Mouse (Mus musculus) left cerebral cortex, postnatal 36 days (tissue): ENCODE measurements around the gene Thbs1. TPM values are rescaled to one million over a fixed set of nuclear protein-coding genes. Genes with fewer than 3 reads are reported as not detected.
A peak's percentile ranks its signal among the peaks of the same experiment; 100 is the strongest.

Experiments
- DNase-seq, 2 experiments: peaks; one replicate each; pipeline ENCODE4 v3.0.0; 2021 to 2022; ENCODE audit warnings: low spot score in 2 of 2, mixed read lengths in 1 of 2
- intact Hi-C: fragments of 180-260 bp; cut with DNase I; formaldehyde crosslinking; loops from one replicate; pipeline ENCODE4 v1.15.1; 2025
- total RNA-seq, 2 experiments: library from RNA; stranded (reverse); gene quantifications; 2 replicates each; pipeline ENCODE4 v1.2.3; 2021

Gene Thbs1
- total RNA-seq, result 1 to 10 TPM; 1.7 to 2.1 TPM

- intact Hi-C loops, result loop anchor here (1.0 to 10.0 kb wide), 4 partner anchors 136 to 659 kb away; no protein-coding TSS in a partner anchor
- peak; percentile 32 to 47 for DNase-seq
Observed at GRCm38 (mm10) chr2:118111488-118112131, at the start of gene Thbs1. TSS of gene Thbs1 (plus strand) at chr2:118111876.

- intact Hi-C loops, result no loop called here
- DNase-seq, result no peak
Observed at GRCm38 (mm10) chr2:118064121-118064764, 47.4 kb upstream of the Thbs1 start.

- intact Hi-C loops, result no loop called here
- no peak for DNase-seq
Observed at GRCm38 (mm10) chr2:118066065-118066770, 45.5 kb upstream of the Thbs1 start.

- DNase-seq, result no peak
- intact Hi-C loops, result no loop called here
Observed at GRCm38 (mm10) chr2:118069975-118070374, 41.7 kb upstream of the Thbs1 start.

- no peak for DNase-seq
- intact Hi-C loops, result no loop called here
Observed at GRCm38 (mm10) chr2:118072811-118073372, 38.8 kb upstream of the Thbs1 start.

GRCm38 (mm10) chr2:118074030-118074429 lies 37.6 kb upstream of the Thbs1 start:
- intact Hi-C loops, result no loop called here
- DNase-seq, result no peak

- intact Hi-C loops, result no loop called here
- DNase-seq, result no peak
Observed at GRCm38 (mm10) chr2:118075165-118075564, 36.5 kb upstream of the Thbs1 start.

GRCm38 (mm10) chr2:118079131-118079530 lies 32.5 kb upstream of the Thbs1 start:
- intact Hi-C loops, result no loop called here
- DNase-seq, result no peak

GRCm38 (mm10) chr2:118081581-118081980 lies 30.1 kb upstream of the Thbs1 start:
- intact Hi-C loops, result no loop called here

GRCm38 (mm10) chr2:118083652-118084051 lies 28.0 kb upstream of the Thbs1 start:
- no peak for DNase-seq
- intact Hi-C loops, result no loop called here

More at GRCm38 (mm10) chr2:118081581-118081980, 30.1 kb upstream of the Thbs1 start:
- no peak for DNase-seq

- no peak for DNase-seq
- intact Hi-C loops, result no loop called here
Observed at GRCm38 (mm10) chr2:118084693-118085092, 27.0 kb upstream of the Thbs1 start.

GRCm38 (mm10) chr2:118085647-118086046 lies 26.0 kb upstream of the Thbs1 start:
- DNase-seq, result no peak
- intact Hi-C loops, result no loop called here

GRCm38 (mm10) chr2:118087044-118087726 lies 24.5 kb upstream of the Thbs1 start:
- intact Hi-C loops, result no loop called here
- no peak for DNase-seq

- intact Hi-C loops, result no loop called here
- DNase-seq, result no peak
Observed at GRCm38 (mm10) chr2:118091226-118091625, 20.4 kb upstream of the Thbs1 start.

GRCm38 (mm10) chr2:118099104-118099503 lies 12.6 kb upstream of the Thbs1 start:
- intact Hi-C loops, result no loop called here
- DNase-seq, result no peak

GRCm38 (mm10) chr2:118102169-118102568 lies 9.5 kb upstream of the Thbs1 start:
- no peak for DNase-seq
- intact Hi-C loops, result no loop called here

GRCm38 (mm10) chr2:118110225-118110915 lies 1.3 kb upstream of the Thbs1 start:
- intact Hi-C loops, result loop anchor here (5.0 to 10.0 kb wide), 3 partner anchors 137 to 658 kb away; no protein-coding TSS in a partner anchor
- no peak for DNase-seq

GRCm38 (mm10) chr2:118111116-118111487 lies 574 bp upstream of the Thbs1 start:
- intact Hi-C loops, result loop anchor here (1.0 to 10.0 kb wide), 4 partner anchors 136 to 659 kb away; no protein-coding TSS in a partner anchor
- peak; percentile 80 to 83 for DNase-seq

GRCm38 (mm10) chr2:118112438-118112837 lies 762 bp downstream of the Thbs1 start:
- intact Hi-C loops, result loop anchor here (5.0 to 10.0 kb wide), 3 partner anchors 135 to 660 kb away; no protein-coding TSS in a partner anchor
- DNase-seq, result no peak
